In genomic region chr2:142769647-142770121, GRCm38 (mm10) we compare ENCODE assay signal across 14 mouse cellular contexts.
DNase-seq lines count a peak whose midpoint lies in the region; ATAC-seq lines count a peak whose summit lies in the region.
"Had no signal": no experiment of that assay in that cellular context is flagged by ENCODE, and none has a peak within 500 bp of the region (broad histone marks: within the 10 kb centered on the region; RNA-seq: fewer than 3 reads in every experiment).

No protein-coding gene starts in this region.

- no peaks in the 10 kb centered on the region for H3K27me3 ChIP-seq in midbrain, embryonic 11.5 days (ENCODE audit: control insufficient read depth, insufficient read depth, low read length)
- no peaks in the 10 kb centered on the region for H3K27me3 ChIP-seq in forebrain, embryonic 10.5 days (ENCODE audit: poor library complexity, severe bottlenecking)
- H3K27me3 ChIP-seq: liver, embryonic 12.5 days had no signal

- 60% methylated on average over 11 of the region's 11 CpGs for WGBS in midbrain, embryonic 11.5 days
- 80% methylated on average over 11 of the region's 11 CpGs for WGBS in forebrain, embryonic 10.5 days

- H3K4me2 ChIP-seq in midbrain, embryonic 11.5 days = no peak overlapping the region
- H3K4me2 ChIP-seq: liver, embryonic 12.5 days had no signal

- no peaks in the 10 kb centered on the region for H3K9me3 ChIP-seq in midbrain, embryonic 11.5 days (ENCODE audit: control insufficient read depth, low read length)
- H3K9me3 ChIP-seq in forebrain, embryonic 10.5 days = no peaks in the 10 kb centered on the region
- H3K9me3 ChIP-seq: G1E; heart, embryonic 10.5 days; liver, embryonic 12.5 days had no signal

- no peaks in the 10 kb centered on the region for H3K4me1 ChIP-seq in midbrain, embryonic 11.5 days (ENCODE audit: control insufficient read depth, insufficient read depth, low read length)
- no peaks in the 10 kb centered on the region for H3K4me1 ChIP-seq in forebrain, embryonic 10.5 days

- peak; percentile 92 for ATAC-seq in frontal cortex, adult (ENCODE audit: low TSS enrichment)
- ATAC-seq in midbrain, embryonic 11.5 days (ENCODE audit: low FRiP score) = peak; percentile 77
- no peak for ATAC-seq in CD4-positive, CD25-positive, alpha-beta regulatory T cell, adult 4 months
- ATAC-seq: liver, embryonic 12.5 days had no signal

- no peak for DNase-seq in frontal cortex, postnatal 10 days (ENCODE audit: low spot score in 2 of 2)
- DNase-seq in frontal cortex, postnatal 36 days (ENCODE audit: low spot score in 2 of 2) = peak; percentile 30 to 54
- peak; percentile 82 for DNase-seq in midbrain, embryonic 11.5 days (ENCODE audit: low spot score, missing footprints)
- DNase-seq in retina, postnatal 1 day = peak; percentile 18
- DNase-seq in forebrain, embryonic 10.5 days (ENCODE audit: extremely low spot score, low spot score) = no peak
- DNase-seq in spleen, postnatal 10 days (ENCODE audit: low spot score in 2 of 2) = no peak
- DNase-seq: cerebellum, postnatal 10 days; lung, postnatal 10 days had no signal

- no peak overlapping the region for H3K27ac ChIP-seq in midbrain, embryonic 11.5 days (ENCODE audit: low read depth, low read length)
- no peak overlapping the region for H3K27ac ChIP-seq in forebrain, embryonic 10.5 days
- H3K27ac ChIP-seq: heart, embryonic 10.5 days; liver, embryonic 12.5 days had no signal

- H3K9ac ChIP-seq in midbrain, embryonic 11.5 days (ENCODE audit: low read length) = no peak overlapping the region
- H3K9ac ChIP-seq: liver, embryonic 12.5 days had no signal

- no peaks in the 10 kb centered on the region for H3K36me3 ChIP-seq in midbrain, embryonic 11.5 days (ENCODE audit: control insufficient read depth, insufficient read depth, low read length)
- no peaks in the 10 kb centered on the region for H3K36me3 ChIP-seq in forebrain, embryonic 10.5 days (replicated peaks)
- H3K36me3 ChIP-seq: G1E; heart, embryonic 10.5 days; liver, embryonic 12.5 days had no signal

- no peak overlapping the region for H3K4me3 ChIP-seq in midbrain, embryonic 11.5 days (ENCODE audit: low read depth, low read length)
- no peak overlapping the region for H3K4me3 ChIP-seq in forebrain, embryonic 10.5 days
- H3K4me3 ChIP-seq: heart, embryonic 10.5 days; liver, embryonic 12.5 days; myocyte had no signal

Comparison
In these comparisons a context has a peak if more than half of its experiments do, and no peak if none do; other contexts are left out.
1. DNase-seq: peak in frontal cortex, postnatal 36 days (2 of 2), midbrain, embryonic 11.5 days (single experiment) and retina, postnatal 1 day (single experiment); none in frontal cortex, postnatal 10 days (0 of 2), forebrain, embryonic 10.5 days (single experiment) and spleen, postnatal 10 days (0 of 2).